Mouse (Mus musculus) liver, postnatal 0 days (tissue): ENCODE data around the gene Srpx2. TPM values are rescaled to one million over a fixed set of nuclear protein-coding genes. Genes with fewer than 3 reads are reported as not detected.
A peak's percentile ranks its signal among the peaks of the same experiment; 100 is the strongest.

Experiments used
- ATAC-seq: fragments of 200-750 bp; cut with Nextera tagmentation; 2 replicates; pipeline ENCODE4 v1.8.0; 2017; ENCODE audit warnings: mild to moderate bottlenecking, moderate library complexity
- DNase-seq: peaks from one replicate; pipeline ENCODE4 v3.0.0-alpha.2; 2016
- H3K27ac ChIP-seq: fragments of 300-500 bp; sonication (generic); 2 replicates; pipeline ENCODE4 v1.5.1; 2014; ENCODE audit warnings: antibody characterized with exemption, moderate library complexity, mild to moderate bottlenecking, low read depth
- H3K27me3 ChIP-seq: fragments of 300-500 bp; sonication (generic); 2 replicates; pipeline ENCODE4 v1.6.1; 2014; ENCODE audit warnings: low read length, control low read depth, mixed read lengths; ENCODE audit not compliant: insufficient read depth
- H3K36me3 ChIP-seq: fragments of 300-500 bp; sonication (generic); replicated peaks from 2 replicates; pipeline ENCODE4 v1.6.1; 2014; ENCODE audit warnings: mild to moderate bottlenecking, control low read depth, low read length, moderate library complexity, mixed read lengths; ENCODE audit not compliant: insufficient read depth
- H3K4me1 ChIP-seq: fragments of 300-500 bp; sonication (generic); 2 replicates; pipeline ENCODE4 v1.6.1; 2014; ENCODE audit warnings: antibody characterized with exemption, mild to moderate bottlenecking, control low read depth; ENCODE audit not compliant: insufficient read depth
- H3K4me2 ChIP-seq: fragments of 300-500 bp; sonication (generic); 2 replicates; pipeline ENCODE4 v1.6.1; 2014; ENCODE audit warnings: low read depth, mild to moderate bottlenecking, low read length, moderate library complexity, mixed read lengths
- H3K4me3 ChIP-seq: fragments of 300-500 bp; sonication (generic); 2 replicates; pipeline ENCODE4 v1.5.1; 2014; ENCODE audit warnings: low read depth, low read length
- H3K9ac ChIP-seq: fragments of 300-500 bp; sonication (generic); replicated peaks from 2 replicates; pipeline ENCODE4 v1.6.1; 2014; ENCODE audit warnings: mild to moderate bottlenecking, moderate library complexity
- H3K9me3 ChIP-seq: fragments of 300-500 bp; sonication (generic); 2 replicates; pipeline ENCODE4 v1.6.1; 2016; ENCODE audit warnings: mild to moderate bottlenecking, control low read depth, low read length, mixed read lengths
- CTCF ChIP-seq: sonication (generic); IDR thresholded peaks from 2 replicates; pipeline ENCODE4 v1.5.1; 2016; ENCODE audit warnings: antibody characterized with exemption, low read depth
- EP300 ChIP-seq: IDR thresholded peaks from 2 replicates; pipeline ENCODE4 v1.6.1; 2016; ENCODE audit warnings: antibody characterized with exemption, low read depth, mild to moderate bottlenecking
- WGBS: fragments of 180-500 bp; shearing (Covaris S2); extraction: QIAGEN DNeasy Blood & Tissue Kit; methylation state at CpG from one replicate; pipeline ENCODE4 v1.1.7; 2014; ENCODE audit not compliant: insufficient replicate concordance; 5-methylcytosine and 5-hydroxymethylcytosine counted together
- polyA plus RNA-seq: library from polyadenylated mRNA; unstranded; fragments of >200 nt; fragmentation: Nextera tagmentation; extraction: Ambion mirVana; gene quantifications from 2 replicates; pipeline ENCODE4 v1.2.1, GENCODE M21; 2015

The Srpx2 gene
- 0.83 and 0.86 TPM in 2 replicates for polyA plus RNA-seq

GRCm38 (mm10) chrX:133908261-133908660 is at the start of gene Srpx2:
Gene Srpx2 (plus strand): TSS chrX:133908426.
- DNase-seq (no peak), ATAC-seq (no peak)
- Histone ChIP-seq H3K9me3 (no peaks in the 10 kb centered on the region), H3K4me1 (no peaks in the 10 kb centered on the region), H3K4me3 (no peak within 1 kb of the TSS), H3K27ac (no peak within 1 kb of the TSS), H3K9ac (no peak within 1 kb of the TSS), H3K27me3 (no peaks in the 10 kb centered on the region), H3K36me3 (no peaks in the 10 kb centered on the region), H3K4me2 (no peak within 1 kb of the TSS)
- TF ChIP-seq EP300 (no peak), CTCF (no peak)
- 31% methylated on average over 3 of the region's 3 CpGs for WGBS

- Histone ChIP-seq H3K27me3 (peaks cover 3% of the 10 kb centered on the region; the same call in 1 of the 2 replicates), H3K27ac (no peak overlapping the region), H3K9ac (no peak overlapping the region), H3K36me3 (no peaks in the 10 kb centered on the region), H3K4me1 (no peaks in the 10 kb centered on the region), H3K4me3 (no peak overlapping the region), H3K9me3 (no peaks in the 10 kb centered on the region), H3K4me2 (no peak overlapping the region)
- ATAC-seq: no peak
- TF ChIP-seq EP300 (no peak), CTCF (0 out of 2 replicates have a peak, but pooled peaks have one; percentile 7)
- 48% methylated on average over 6 of the region's 6 CpGs for WGBS
- DNase-seq: no peak
Observed at GRCm38 (mm10) chrX:133869743-133870142, 38.5 kb upstream of the Srpx2 start.

GRCm38 (mm10) chrX:133887308-133887707 is 20.9 kb upstream of the Srpx2 start:
- Histone ChIP-seq H3K27me3 (no peaks in the 10 kb centered on the region), H3K9ac (no peak overlapping the region), H3K4me1 (no peaks in the 10 kb centered on the region), H3K4me2 (no peak overlapping the region), H3K27ac (no peak overlapping the region), H3K36me3 (no peaks in the 10 kb centered on the region), H3K9me3 (no peaks in the 10 kb centered on the region), H3K4me3 (no peak overlapping the region)
- WGBS: 48% methylated on average over 3 of the region's 3 CpGs
- ATAC-seq: no peak
- no peak for TF ChIP-seq EP300
- no peak for TF ChIP-seq CTCF
- DNase-seq: no peak

GRCm38 (mm10) chrX:133888111-133888510 is 20.1 kb upstream of the Srpx2 start:
- WGBS: 79% methylated on average over 5 of the region's 5 CpGs
- no peaks in the 10 kb centered on the region for H3K36me3 ChIP-seq
- H3K4me1 ChIP-seq: no peaks in the 10 kb centered on the region
- H3K27ac ChIP-seq: no peak overlapping the region
- DNase-seq (no peak), ATAC-seq (no peak)
- TF ChIP-seq EP300: no peak
- TF ChIP-seq CTCF: no peak
- H3K9ac ChIP-seq: no peak overlapping the region
- no peaks in the 10 kb centered on the region for H3K27me3 ChIP-seq
- H3K9me3 ChIP-seq: no peaks in the 10 kb centered on the region
- no peak overlapping the region for H3K4me3 ChIP-seq
- no peak overlapping the region for H3K4me2 ChIP-seq

GRCm38 (mm10) chrX:133898014-133898542 is 10.1 kb upstream of the Srpx2 start, which contains the start of gene Tspan6:
Gene Tspan6 (minus strand): TSS chrX:133898429.
- H3K27ac ChIP-seq: no peak within 1 kb of the TSS
- H3K36me3 ChIP-seq: no peaks in the 10 kb centered on the region
- 18% methylated on average over 33 of the region's 33 CpGs for WGBS
- peak; percentile 50 for TF ChIP-seq CTCF
- TF ChIP-seq EP300: no peak
- peak within 1 kb of the TSS; percentile 72 for H3K4me2 ChIP-seq
- DNase-seq (peak; percentile 58), ATAC-seq (peak; percentile 70)
- H3K27me3 ChIP-seq: no peaks in the 10 kb centered on the region
- no peaks in the 10 kb centered on the region for H3K9me3 ChIP-seq
- H3K9ac ChIP-seq: peak within 1 kb of the TSS; percentile 65
- peak within 1 kb of the TSS; percentile 47 for H3K4me3 ChIP-seq
- no peaks in the 10 kb centered on the region for H3K4me1 ChIP-seq

GRCm38 (mm10) chrX:133911397-133912103 is 3.3 kb downstream of the Srpx2 start:
- WGBS: 53% methylated on average over 10 of the region's 10 CpGs
- Histone ChIP-seq H3K9ac (no peak overlapping the region), H3K4me1 (no peaks in the 10 kb centered on the region), H3K9me3 (no peaks in the 10 kb centered on the region), H3K4me2 (no peak overlapping the region), H3K4me3 (no peak overlapping the region), H3K27me3 (no peaks in the 10 kb centered on the region), H3K27ac (no peak overlapping the region), H3K36me3 (no peaks in the 10 kb centered on the region)
- no peak for ATAC-seq
- TF ChIP-seq CTCF (no peak), EP300 (no peak)
- DNase-seq: no peak
